Mouse (Mus musculus): ENCODE results near the gene Calhm2. TPM values are rescaled to one million over a fixed set of nuclear protein-coding genes. Genes with fewer than 3 reads are reported as not detected.
A peak's percentile ranks its signal among the peaks of the same experiment; 100 is the strongest.

The Calhm2 gene
- polyA plus RNA-seq, 1 experiment from 2014 or later: 0.71 TPM

- DNase-seq (ENCODE audit: low spot score) (no peak), ATAC-seq (replicated peaks; ENCODE audit: low FRiP score) (no peak)
- Histone ChIP-seq H3K4me3 (ENCODE audit: low read depth, low read length) (no peak overlapping the region), H3K27ac (ENCODE audit: low read depth, low read length) (no peak overlapping the region), H3K4me1 (replicated peaks; ENCODE audit: control insufficient read depth, insufficient read depth, low read length) (no peaks in the 10 kb centered on the region), H3K36me3 (ENCODE audit: control insufficient read depth, insufficient read depth, low read length) (no peaks in the 10 kb centered on the region), H3K27me3 (ENCODE audit: control insufficient read depth, insufficient read depth, low read length) (no peaks in the 10 kb centered on the region), H3K4me2 (ENCODE audit: low read depth, low read length, severe bottlenecking) (no peak overlapping the region), H3K9me3 (ENCODE audit: control insufficient read depth, low read length) (no peaks in the 10 kb centered on the region), H3K9ac (ENCODE audit: low read length) (no peak overlapping the region)
- WGBS: 93% methylated on average over 6 of the region's 6 CpGs
Observed at GRCm38 (mm10) chr19:47163176-47163744, 25.2 kb upstream of the Calhm2 start.

DNA sequence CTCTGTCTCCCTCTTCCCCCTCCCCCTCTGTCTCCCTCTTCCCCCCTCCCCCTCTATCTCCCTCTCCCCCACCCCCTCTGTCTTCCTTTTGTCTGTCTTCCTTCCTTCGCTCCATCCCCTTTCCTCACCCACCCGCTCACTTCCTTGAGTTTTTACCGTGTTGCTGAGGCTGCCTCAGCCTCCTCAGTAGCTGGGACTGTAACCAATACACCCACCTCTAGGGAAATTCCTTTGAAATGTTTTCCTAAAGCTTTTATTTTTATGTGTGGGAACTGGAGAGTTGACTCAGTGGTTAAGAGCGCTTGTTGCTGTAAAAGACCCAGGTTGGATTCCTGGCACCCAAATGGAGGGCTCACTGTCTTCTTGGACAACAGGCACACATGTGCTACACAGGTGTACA lies 23.6 kb upstream of the Calhm2 start:
- WGBS: 66% methylated on average over 4 of the region's 4 CpGs
- Histone ChIP-seq H3K4me1 (replicated peaks; ENCODE audit: control insufficient read depth, insufficient read depth, low read length) (no peaks in the 10 kb centered on the region), H3K9ac (ENCODE audit: low read length) (no peak overlapping the region), H3K4me2 (ENCODE audit: low read depth, low read length, severe bottlenecking) (no peak overlapping the region), H3K36me3 (ENCODE audit: control insufficient read depth, insufficient read depth, low read length) (no peaks in the 10 kb centered on the region), H3K9me3 (ENCODE audit: control insufficient read depth, low read length) (no peaks in the 10 kb centered on the region), H3K4me3 (ENCODE audit: low read depth, low read length) (no peak overlapping the region), H3K27ac (ENCODE audit: low read depth, low read length) (no peak overlapping the region), H3K27me3 (ENCODE audit: control insufficient read depth, insufficient read depth, low read length) (no peaks in the 10 kb centered on the region)
- no peak for ATAC-seq (replicated peaks; ENCODE audit: low FRiP score)
- DNase-seq (ENCODE audit: low spot score): no peak

DNA sequence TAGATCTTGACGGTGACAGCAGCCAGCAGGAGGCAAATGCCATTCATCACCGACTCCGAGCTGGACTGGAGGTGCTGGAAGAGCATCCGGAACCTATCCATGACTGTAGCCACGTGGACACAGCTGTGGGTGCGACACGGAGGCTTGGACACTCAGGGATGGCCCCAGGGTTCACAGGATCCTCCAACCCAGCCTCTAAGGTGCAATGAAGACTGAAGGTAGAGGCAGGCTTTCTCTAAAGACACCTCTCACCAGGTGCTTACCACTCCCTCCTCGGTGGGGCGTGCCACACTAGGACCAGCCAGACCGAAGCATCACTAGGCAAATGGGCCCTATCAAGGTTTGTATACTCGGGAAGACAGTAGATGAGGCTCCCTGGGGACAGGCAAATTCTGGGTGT lies 19.6 kb upstream of the Calhm2 start, which contains the start of gene Calhm3:
Gene Calhm3 (minus strand): TSS at position 101 of the 400 bp plus-strand sequence.
- H3K9ac ChIP-seq (ENCODE audit: low read length): no peak within 1 kb of the TSS
- DNase-seq (ENCODE audit: low spot score): no peak
- no peak for ATAC-seq (replicated peaks; ENCODE audit: low FRiP score)
- no peaks in the 10 kb centered on the region for H3K4me1 ChIP-seq (replicated peaks; ENCODE audit: control insufficient read depth, insufficient read depth, low read length)
- 88% methylated on average over 11 of the region's 11 CpGs for WGBS
- no peak within 1 kb of the TSS for H3K27ac ChIP-seq (ENCODE audit: low read depth, low read length)
- no peaks in the 10 kb centered on the region for H3K9me3 ChIP-seq (ENCODE audit: control insufficient read depth, low read length)
- no peaks in the 10 kb centered on the region for H3K27me3 ChIP-seq (ENCODE audit: control insufficient read depth, insufficient read depth, low read length)
- H3K36me3 ChIP-seq (ENCODE audit: control insufficient read depth, insufficient read depth, low read length): no peaks in the 10 kb centered on the region
- H3K4me2 ChIP-seq (ENCODE audit: low read depth, low read length, severe bottlenecking): no peak within 1 kb of the TSS
- H3K4me3 ChIP-seq (ENCODE audit: low read depth, low read length): no peak within 1 kb of the TSS

DNA sequence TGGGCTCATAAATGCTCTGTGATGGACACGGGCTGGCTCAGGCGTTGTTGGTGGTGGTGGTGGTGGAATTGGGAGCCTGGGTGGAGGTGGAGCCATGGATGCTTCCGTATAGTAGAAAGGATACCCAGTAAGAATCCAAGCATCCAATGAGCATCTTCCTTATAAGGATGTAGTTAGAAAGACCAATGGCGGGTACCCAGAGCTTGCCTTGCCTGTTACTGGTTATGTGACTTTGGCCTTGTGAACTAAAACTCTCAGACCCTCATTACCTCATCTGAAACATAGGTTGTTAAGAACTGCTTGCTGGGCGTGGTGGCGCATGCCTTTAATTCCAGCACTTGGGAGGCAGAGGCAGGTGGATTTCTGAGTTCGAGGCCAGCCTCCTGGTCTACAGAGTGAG lies 15.7 kb upstream of the Calhm2 start:
- H3K27ac ChIP-seq (ENCODE audit: low read depth, low read length): no peak overlapping the region
- no peak for ATAC-seq (replicated peaks; ENCODE audit: low FRiP score)
- peaks cover 2% of the 10 kb centered on the region; the same call in 1 of the 2 replicates for H3K4me1 ChIP-seq (replicated peaks; ENCODE audit: control insufficient read depth, insufficient read depth, low read length)
- no peak overlapping the region for H3K4me3 ChIP-seq (ENCODE audit: low read depth, low read length)
- no peaks in the 10 kb centered on the region; the same call in 1 of the 2 replicates for H3K27me3 ChIP-seq (ENCODE audit: control insufficient read depth, insufficient read depth, low read length)
- H3K9me3 ChIP-seq (ENCODE audit: control insufficient read depth, low read length): no peaks in the 10 kb centered on the region
- H3K4me2 ChIP-seq (ENCODE audit: low read depth, low read length, severe bottlenecking): no peak overlapping the region
- no peak overlapping the region for H3K9ac ChIP-seq (ENCODE audit: low read length)
- WGBS: 90% methylated on average over 7 of the region's 7 CpGs
- H3K36me3 ChIP-seq (ENCODE audit: control insufficient read depth, insufficient read depth, low read length): no peaks in the 10 kb centered on the region
- DNase-seq (ENCODE audit: low spot score): no peak

DNA sequence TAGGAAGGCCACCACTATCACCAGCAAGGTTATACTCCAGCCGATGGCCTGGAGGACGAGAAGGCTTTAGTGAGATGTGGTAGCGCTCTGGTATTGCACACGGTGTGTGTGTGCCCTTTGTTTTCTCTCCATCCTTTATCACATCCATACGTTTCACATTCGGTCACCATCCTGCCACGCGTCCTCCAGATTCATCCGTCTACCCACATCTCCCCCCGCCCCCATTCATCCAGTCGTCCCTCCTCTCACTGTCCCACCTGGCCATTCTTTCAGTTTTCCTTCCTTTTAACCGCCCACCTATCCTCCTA lies 13.9 kb upstream of the Calhm2 start:
- ATAC-seq (replicated peaks; ENCODE audit: low FRiP score) (no peak), DNase-seq (ENCODE audit: low spot score) (no peak)
- peak overlapping the region; percentile 58 for H3K4me2 ChIP-seq (ENCODE audit: low read depth, low read length, severe bottlenecking)
- no peak overlapping the region for H3K27ac ChIP-seq (ENCODE audit: low read depth, low read length)
- peak overlapping the region; percentile 55 for H3K9ac ChIP-seq (ENCODE audit: low read length)
- 62% methylated on average over 12 of the region's 12 CpGs for WGBS
- peak overlapping the region; percentile 21; the same call in 1 of the 2 replicates for H3K4me3 ChIP-seq (ENCODE audit: low read depth, low read length)
- peaks cover 2% of the 10 kb centered on the region; the same call in 1 of the 2 replicates for H3K4me1 ChIP-seq (replicated peaks; ENCODE audit: control insufficient read depth, insufficient read depth, low read length)
- H3K36me3 ChIP-seq (ENCODE audit: control insufficient read depth, insufficient read depth, low read length): no peaks in the 10 kb centered on the region
- H3K9me3 ChIP-seq (ENCODE audit: control insufficient read depth, low read length): no peaks in the 10 kb centered on the region
- no peaks in the 10 kb centered on the region; the same call in 1 of the 2 replicates for H3K27me3 ChIP-seq (ENCODE audit: control insufficient read depth, insufficient read depth, low read length)

GRCm38 (mm10) chr19:47151332-47152061 lies 13.4 kb upstream of the Calhm2 start:
- ATAC-seq (replicated peaks; ENCODE audit: low FRiP score) (no peak), DNase-seq (ENCODE audit: low spot score) (no peak)
- H3K9me3 ChIP-seq (ENCODE audit: control insufficient read depth, low read length): no peaks in the 10 kb centered on the region
- peak overlapping the region; percentile 21; the same call in 1 of the 2 replicates for H3K4me3 ChIP-seq (ENCODE audit: low read depth, low read length)
- H3K4me2 ChIP-seq (ENCODE audit: low read depth, low read length, severe bottlenecking): peak overlapping the region; percentile 58
- H3K4me1 ChIP-seq (replicated peaks; ENCODE audit: control insufficient read depth, insufficient read depth, low read length): peaks cover 2% of the 10 kb centered on the region; the same call in 1 of the 2 replicates
- 26% methylated on average over 32 of the region's 32 CpGs for WGBS
- H3K27ac ChIP-seq (ENCODE audit: low read depth, low read length): no peak overlapping the region
- no peaks in the 10 kb centered on the region; the same call in 1 of the 2 replicates for H3K27me3 ChIP-seq (ENCODE audit: control insufficient read depth, insufficient read depth, low read length)
- no peaks in the 10 kb centered on the region for H3K36me3 ChIP-seq (ENCODE audit: control insufficient read depth, insufficient read depth, low read length)
- peak overlapping the region; percentile 55 for H3K9ac ChIP-seq (ENCODE audit: low read length)

DNA sequence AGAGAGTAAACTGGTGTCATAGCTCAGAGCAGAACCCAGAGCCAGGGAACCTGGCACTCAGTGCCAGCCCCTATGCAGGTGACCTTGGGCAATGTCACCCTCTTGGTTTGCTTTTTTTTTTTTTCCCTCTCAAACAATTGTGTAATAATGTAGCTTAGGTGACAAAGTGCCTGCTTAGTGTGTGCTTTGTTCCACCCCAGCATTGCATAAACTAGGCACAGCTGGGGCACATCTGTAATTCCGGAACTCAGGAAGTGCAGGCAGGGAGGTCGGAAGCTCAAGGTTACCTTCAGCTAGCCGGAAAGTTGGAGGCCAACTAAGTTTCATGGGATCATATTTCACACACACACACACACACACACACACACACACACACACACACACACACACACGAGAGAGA lies 11.8 kb upstream of the Calhm2 start:
- no peak for DNase-seq (ENCODE audit: low spot score)
- no peaks in the 10 kb centered on the region; the same call in 1 of the 2 replicates for H3K27me3 ChIP-seq (ENCODE audit: control insufficient read depth, insufficient read depth, low read length)
- no peak overlapping the region for H3K4me2 ChIP-seq (ENCODE audit: low read depth, low read length, severe bottlenecking)
- WGBS: 57% methylated on average over 4 of the region's 4 CpGs
- H3K9ac ChIP-seq (ENCODE audit: low read length): no peak overlapping the region
- no peaks in the 10 kb centered on the region for H3K36me3 ChIP-seq (ENCODE audit: control insufficient read depth, insufficient read depth, low read length)
- no peaks in the 10 kb centered on the region for H3K9me3 ChIP-seq (ENCODE audit: control insufficient read depth, low read length)
- peaks cover 2% of the 10 kb centered on the region; the same call in 1 of the 2 replicates for H3K4me1 ChIP-seq (replicated peaks; ENCODE audit: control insufficient read depth, insufficient read depth, low read length)
- ATAC-seq (replicated peaks; ENCODE audit: low FRiP score): no peak
- H3K4me3 ChIP-seq (ENCODE audit: low read depth, low read length): no peak overlapping the region
- H3K27ac ChIP-seq (ENCODE audit: low read depth, low read length): no peak overlapping the region

DNA sequence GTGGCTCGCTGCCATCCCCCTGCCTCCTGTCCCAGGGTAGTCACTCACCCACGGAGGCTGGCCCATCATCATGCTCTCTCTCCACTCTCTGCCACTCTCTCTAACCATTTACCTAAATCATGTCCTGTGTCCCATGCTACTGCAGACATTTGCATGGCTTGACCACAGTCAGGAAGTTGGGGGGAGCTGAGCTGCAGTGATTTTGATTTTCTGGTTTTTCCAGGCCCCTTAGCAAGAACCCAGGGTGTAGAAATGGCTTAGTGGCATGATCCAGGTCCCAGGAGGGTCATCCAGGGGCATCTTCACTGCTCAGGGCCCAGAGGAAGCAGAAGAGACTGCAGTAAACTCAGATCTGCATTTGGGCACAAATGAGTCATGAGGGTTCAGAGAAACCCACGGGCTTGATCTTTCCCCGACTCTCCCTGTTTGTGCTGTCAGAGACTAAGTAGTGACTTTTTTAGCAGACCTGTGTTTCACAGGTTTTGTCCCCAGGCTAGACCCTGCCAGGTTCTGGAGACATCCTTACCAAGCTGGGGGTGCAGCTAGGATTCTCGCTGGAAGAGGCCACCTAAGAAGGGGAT lies 10.3 kb upstream of the Calhm2 start:
- H3K4me3 ChIP-seq (ENCODE audit: low read depth, low read length): no peak overlapping the region
- no peaks in the 10 kb centered on the region for H3K9me3 ChIP-seq (ENCODE audit: control insufficient read depth, low read length)
- no peaks in the 10 kb centered on the region; the same call in 1 of the 2 replicates for H3K27me3 ChIP-seq (ENCODE audit: control insufficient read depth, insufficient read depth, low read length)
- no peak overlapping the region for H3K4me2 ChIP-seq (ENCODE audit: low read depth, low read length, severe bottlenecking)
- no peaks in the 10 kb centered on the region for H3K36me3 ChIP-seq (ENCODE audit: control insufficient read depth, insufficient read depth, low read length)
- 82% methylated on average over 5 of the region's 5 CpGs for WGBS
- no peak overlapping the region for H3K9ac ChIP-seq (ENCODE audit: low read length)
- ATAC-seq (replicated peaks; ENCODE audit: low FRiP score) (no peak), DNase-seq (ENCODE audit: low spot score) (no peak)
- H3K4me1 ChIP-seq (replicated peaks; ENCODE audit: control insufficient read depth, insufficient read depth, low read length): peaks cover 2% of the 10 kb centered on the region; the same call in 1 of the 2 replicates
- no peak overlapping the region for H3K27ac ChIP-seq (ENCODE audit: low read depth, low read length)

Data from forebrain, embryonic 11.5 days (tissue).